Mouse (Mus musculus) liver, postnatal 0 days (tissue): ENCODE data around the gene Cerkl.

Experiments
- CTCF ChIP-seq: sonication (generic); IDR thresholded peaks from 2 replicates; pipeline ENCODE4 v1.5.1; 2016; ENCODE audit warnings: antibody characterized with exemption, low read depth
- EP300 ChIP-seq: IDR thresholded peaks from 2 replicates; pipeline ENCODE4 v1.6.1; 2016; ENCODE audit warnings: antibody characterized with exemption, low read depth, mild to moderate bottlenecking

DNA sequence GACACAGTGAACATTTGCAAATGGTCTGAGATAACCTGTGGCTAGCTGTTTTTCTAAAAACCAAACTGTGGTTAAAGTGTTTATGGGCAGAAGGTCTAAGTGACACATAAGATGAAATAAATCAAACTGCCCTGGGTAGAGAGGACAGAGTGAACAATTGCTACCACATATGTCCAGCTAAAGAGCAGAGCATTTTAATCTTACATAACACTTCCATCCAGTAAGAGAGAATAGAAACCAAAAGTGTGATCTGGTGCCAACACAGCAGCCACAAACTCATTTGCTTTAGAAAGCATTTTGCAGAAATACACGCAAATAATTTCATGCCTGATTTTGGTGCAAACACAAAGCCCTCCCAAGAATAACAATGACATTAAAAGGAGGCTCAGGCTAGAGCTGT is 117.6 kb downstream of the Cerkl start:
- TF ChIP-seq CTCF, result no peak
- no peak for TF ChIP-seq EP300
